Mouse (Mus musculus): ENCODE measurements around the gene Selenon.
"Not testable (repeated sequence)": the region's sequence is repeated elsewhere in the genome, so short reads cannot be mapped to it uniquely, and the experiment has no call there.

The Selenon gene

GRCm38 (mm10) chr4:134510845-134511411, 41.0 kb downstream of the Selenon start, which contains the start of gene Aunip:
TSS of gene Aunip (plus strand) at chr4:134510999.
- POLR2A ChIA-PET: interaction anchor here in 3 of 4 experiments (0.6 to 10.5 kb wide), 45 partner anchors 8 to 359 kb away, joined by 3 to 103 read pairs (median 4); partner anchors contain the start of genes Mtfr1l (in 2 of the 3), Paqr7 (in 2 of the 3), Cep85 (in 1 of the 3) and Man1c1 (in 1 of the 3)
- CTCF ChIA-PET: interaction anchor here (0.5 to 1.6 kb wide), 10 partner anchors 15 to 1866 kb away, joined by 3 to 6 read pairs (median 3); partner anchors contain the start of genes Paqr7 (in 2 of the 4) and Pafah2 (in 1 of the 4)

- ChIA-PET CTCF (interaction anchor here (0.6 to 1.6 kb wide), 8 partner anchors 14 to 236 kb away, joined by 3 to 6 read pairs (median 3); partner anchors contain the start of genes Paqr7 (in 2 of the 4) and Pafah2 (in 1 of the 4)), POLR2A (interaction anchor here in 3 of 4 experiments (0.6 to 10.5 kb wide), 43 partner anchors 8 to 324 kb away, joined by 3 to 103 read pairs (median 4); partner anchors contain the start of genes Mtfr1l (in 2 of the 3), Paqr7 (in 2 of the 3), Cep85 (in 1 of the 3) and Man1c1 (in 1 of the 3))
Observed at GRCm38 (mm10) chr4:134510396-134510795, 41.6 kb downstream of the Selenon start.

- CTCF ChIA-PET: interaction anchor here in 2 of 4 experiments (0.6 to 1.3 kb wide), 3 partner anchors 29 to 50 kb away, joined by 3 to 5 read pairs (median 3); no protein-coding TSS in a partner anchor
- POLR2A ChIA-PET: interaction anchor here in 2 of 4 experiments (1.0 to 2.8 kb wide), 5 partner anchors 11 to 418 kb away, joined by 3 to 29 read pairs (median 6); partner anchors contain the start of gene Paqr7 (in 2 of the 2)
Observed at GRCm38 (mm10) chr4:134506713-134507112, 45.3 kb downstream of the Selenon start.

GRCm38 (mm10) chr4:134505966-134506594, 45.9 kb downstream of the Selenon start:
- CTCF ChIA-PET: interaction anchor here in 2 of 4 experiments (0.6 to 1.3 kb wide), 4 partner anchors 9 to 49 kb away, joined by 3 to 5 read pairs (median 3); partner anchors contain the start of gene Paqr7 (in 1 of the 2)

GRCm38 (mm10) chr4:134505303-134505789, 46.6 kb downstream of the Selenon start:
- ChIA-PET POLR2A (interaction anchor here in 2 of 4 experiments (0.6 to 1.3 kb wide), 6 partner anchors 8 to 698 kb away, joined by 3 to 6 read pairs (median 4); no protein-coding TSS in a partner anchor), CTCF (interaction anchor here in 2 of 4 experiments (0.7 to 1.3 kb wide), 2 partner anchors 9 to 27 kb away, joined by 3 to 5 read pairs; partner anchors contain the start of gene Paqr7 (in 1 of the 2))

More at GRCm38 (mm10) chr4:134505966-134506594, 45.9 kb downstream of the Selenon start:
- POLR2A ChIA-PET: interaction anchor here in 2 of 4 experiments (0.7 to 1.3 kb wide), 8 partner anchors 9 to 480 kb away, joined by 3 to 6 read pairs (median 3); no protein-coding TSS in a partner anchor

GRCm38 (mm10) chr4:134503686-134504357, 48.1 kb downstream of the Selenon start:
- ChIA-PET POLR2A (interaction anchor here (0.5 to 1.1 kb wide), 6 partner anchors 9 to 184 kb away, joined by 3 to 4 read pairs (median 3); no protein-coding TSS in a partner anchor), CTCF (interaction anchor here in 2 of 4 experiments (0.5 to 1.7 kb wide), 3 partner anchors 108 to 471 kb away, joined by 3 to 5 read pairs (median 4); partner anchors contain the start of gene Pafah2 (in 1 of the 2))

GRCm38 (mm10) chr4:134501095-134501494, 50.9 kb downstream of the Selenon start:
- CTCF ChIA-PET: interaction anchor here in 1 of 4 experiments (0.7 kb wide), 1 partner anchor 297 kb away, joined by 3 read pairs; no protein-coding TSS in a partner anchor
- POLR2A ChIA-PET: no interaction called here

- CTCF ChIA-PET, POLR2A ChIA-PET: not testable (repeated sequence)
Observed at GRCm38 (mm10) chr4:134498983-134499382, 53.0 kb downstream of the Selenon start.

GRCm38 (mm10) chr4:134497986-134498731, 53.8 kb downstream of the Selenon start:
- POLR2A ChIA-PET: interaction anchor here in 3 of 4 experiments (0.6 to 6.6 kb wide), 6 partner anchors 10 to 425 kb away, joined by 3 to 50 read pairs (median 4); partner anchors contain the start of genes Aunip (in 1 of the 3) and Rsrp1 (in 1 of the 3)
- CTCF ChIA-PET: interaction anchor here in 3 of 4 experiments (0.6 to 1.7 kb wide), 7 partner anchors 10 to 1050 kb away, joined by 3 to 8 read pairs (median 5); partner anchors contain the start of gene Pafah2 (in 1 of the 3)

GRCm38 (mm10) chr4:134497223-134497622, 54.7 kb downstream of the Selenon start:
- ChIA-PET POLR2A (interaction anchor here in 3 of 4 experiments (0.6 to 6.6 kb wide), 24 partner anchors 9 to 426 kb away, joined by 3 to 50 read pairs (median 6); partner anchors contain the start of genes Aunip (in 2 of the 3), Cep85 (in 1 of the 3), Pafah2 (in 1 of the 3) and Rsrp1 (in 1 of the 3)), CTCF (interaction anchor here in 3 of 4 experiments (0.5 to 3.1 kb wide), 14 partner anchors 9 to 181 kb away, joined by 3 to 14 read pairs (median 4); partner anchors contain the start of genes Aunip (in 1 of the 3) and Pafah2 (in 1 of the 3))

- CTCF ChIA-PET: interaction anchor here in 3 of 4 experiments (0.5 to 3.1 kb wide), 16 partner anchors 9 to 297 kb away, joined by 3 to 14 read pairs (median 4); partner anchors contain the start of genes Aunip (in 2 of the 3) and Pafah2 (in 1 of the 3)
- POLR2A ChIA-PET: interaction anchor here in 3 of 4 experiments (0.6 to 6.6 kb wide), 30 partner anchors 9 to 310 kb away, joined by 3 to 50 read pairs (median 5); partner anchors contain the start of genes Aunip (in 2 of the 3), Cep85 (in 1 of the 3), Pafah2 (in 1 of the 3) and Stmn1 (in 1 of the 3)
Observed at GRCm38 (mm10) chr4:134496595-134497210, 55.3 kb downstream of the Selenon start, which contains the start of gene Paqr7. TSS of gene Paqr7 (plus strand) at chr4:134496697.

- POLR2A ChIA-PET: interaction anchor here in 2 of 4 experiments (0.6 to 6.6 kb wide), 24 partner anchors 8 to 404 kb away, joined by 3 to 50 read pairs (median 6); partner anchors contain the start of genes Aunip (in 2 of the 2), Stmn1 (in 2 of the 2) and Cep85 (in 1 of the 2)
- CTCF ChIA-PET: interaction anchor here in 2 of 4 experiments (0.6 to 3.1 kb wide), 5 partner anchors 15 to 417 kb away, joined by 3 to 14 read pairs (median 6); partner anchors contain the start of genes Aunip (in 1 of the 2) and Pafah2 (in 1 of the 2)
Observed at GRCm38 (mm10) chr4:134495546-134495923, 56.4 kb downstream of the Selenon start.

GRCm38 (mm10) chr4:134494780-134495545, 57.0 kb downstream of the Selenon start:
- CTCF ChIA-PET: interaction anchor here in 3 of 4 experiments (0.6 to 3.1 kb wide), 8 partner anchors 11 to 417 kb away, joined by 3 to 14 read pairs (median 4); partner anchors contain the start of genes Aunip (in 1 of the 3) and Pafah2 (in 1 of the 3)
- POLR2A ChIA-PET: interaction anchor here in 2 of 4 experiments (0.5 to 6.6 kb wide), 28 partner anchors 8 to 688 kb away, joined by 3 to 50 read pairs (median 6); partner anchors contain the start of genes Aunip (in 2 of the 2), Stmn1 (in 2 of the 2) and Cep85 (in 1 of the 2)

- ChIA-PET CTCF (interaction anchor here in 3 of 4 experiments (0.9 to 3.1 kb wide), 5 partner anchors 11 to 75 kb away, joined by 3 to 14 read pairs (median 3); no protein-coding TSS in a partner anchor), POLR2A (interaction anchor here (0.6 to 6.6 kb wide), 20 partner anchors 9 to 689 kb away, joined by 3 to 50 read pairs (median 4); partner anchors contain the start of genes Aunip (in 2 of the 4) and Pdik1l (in 1 of the 4))
Observed at GRCm38 (mm10) chr4:134494161-134494560, 57.8 kb downstream of the Selenon start.
